Mouse (Mus musculus) common myeloid progenitor, adult 5-6 weeks (primary cell): Measurements from ENCODE around the gene Hist1h3e. TPM values are rescaled to one million over a fixed set of nuclear protein-coding genes. Genes with fewer than 3 reads are reported as not detected.
"Not testable (repeated sequence)": the region's sequence is repeated elsewhere in the genome, so short reads cannot be mapped to it uniquely, and the experiment has no call there.

ENCODE experiments used
- ATAC-seq: replicated peaks from 2 replicates; pipeline ENCODE4 v1.8.0; 2016; ENCODE audit warnings: low read depth, mild to moderate bottlenecking, moderate TSS enrichment, inconsistent platforms; ENCODE audit not compliant: poor library complexity, severe bottlenecking
- total RNA-seq: library from RNA; stranded (forward); fragments of 200-1000, 187-1606 nt; gene quantifications from 2 replicates; pipeline ENCODE4 v1.2.3, GENCODE M21; 2017

Gene Hist1h3e
- total RNA-seq, 1 experiment from 2014 or later, result 671 TPM

DNA sequence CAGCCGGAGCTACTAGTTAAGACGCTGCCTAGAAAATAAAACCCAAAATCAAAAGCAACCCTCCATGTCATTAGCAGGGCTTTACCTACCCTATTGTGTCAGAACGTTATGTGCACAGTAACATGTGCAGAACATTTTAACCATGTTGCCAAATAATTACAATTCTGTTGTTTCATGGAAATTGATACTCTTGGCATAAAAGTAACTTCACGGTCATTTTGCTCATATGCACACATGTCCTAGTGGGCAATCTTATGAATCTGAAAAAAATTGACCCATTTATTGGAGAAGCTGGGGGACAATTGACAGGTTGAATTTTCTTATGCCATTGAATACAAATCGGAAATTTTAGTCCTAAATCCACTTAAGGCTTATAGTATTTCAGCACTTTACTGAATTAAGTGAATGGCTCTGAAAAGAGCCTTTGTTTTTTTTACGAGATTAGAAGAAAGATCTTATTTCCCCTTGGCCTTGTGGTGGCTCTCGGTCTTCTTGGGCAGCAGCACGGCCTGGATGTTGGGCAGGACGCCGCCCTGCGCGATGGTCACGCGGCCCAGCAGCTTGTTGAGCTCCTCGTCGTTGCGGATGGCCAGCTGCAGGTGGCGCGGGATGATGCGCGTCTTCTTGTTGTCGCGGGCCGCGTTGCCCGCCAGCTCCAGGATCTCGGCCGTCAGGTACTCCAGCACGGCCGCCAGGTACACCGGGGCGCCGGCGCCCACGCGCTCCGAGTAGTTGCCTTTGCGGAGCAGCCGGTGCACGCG is 8.3 kb upstream of the Hist1h3e start:
- ATAC-seq, result not testable (repeated sequence)

DNA sequence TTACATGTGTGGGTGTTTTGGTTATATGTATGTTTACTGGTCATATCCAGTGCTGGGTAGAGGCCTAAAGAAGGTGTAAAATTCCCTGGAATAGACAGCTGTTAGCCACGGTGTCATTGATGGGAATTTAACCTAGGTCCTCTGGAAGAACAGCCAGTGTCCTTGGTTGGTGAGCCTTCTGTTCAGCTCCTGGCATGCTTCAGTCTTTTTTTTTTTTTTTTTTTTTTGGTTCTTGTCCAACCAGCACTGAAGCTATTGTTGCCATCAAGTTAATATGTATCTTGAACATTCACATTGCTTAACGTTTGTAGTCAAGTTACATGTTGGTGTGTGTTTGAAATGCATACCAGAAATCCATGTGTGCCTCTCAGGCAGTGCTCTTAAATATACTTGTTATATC is 2.3 kb upstream of the Hist1h3e start:
- no peak for ATAC-seq

- ATAC-seq, result peak; percentile 46
These were observed 712 bp upstream of the Hist1h3e start for GRCm38 (mm10) chr13:23562699-23563462.

- not testable (repeated sequence) for ATAC-seq
These were observed 662 bp downstream of the Hist1h3e start for GRCm38 (mm10) chr13:23561531-23561882.

DNA sequence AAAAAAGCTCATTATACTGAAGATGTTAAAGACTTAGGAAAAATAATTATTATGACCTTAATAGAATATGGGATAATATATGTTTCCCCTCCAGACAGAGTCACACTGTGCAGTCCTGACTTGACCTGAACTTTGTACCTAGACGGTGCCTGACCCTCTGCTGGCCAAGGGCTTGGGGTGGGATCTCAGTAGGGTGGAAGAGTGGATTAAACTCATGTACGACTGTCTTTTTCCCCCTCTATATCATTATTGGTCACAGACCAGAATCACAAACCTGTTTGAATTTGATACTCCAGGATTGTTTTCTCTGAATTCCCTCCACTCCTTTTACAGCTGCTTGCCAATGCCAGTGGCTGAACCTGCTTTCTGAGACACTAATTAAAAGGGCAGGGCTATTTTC is 1.5 kb downstream of the Hist1h3e start:
- ATAC-seq, result not testable (repeated sequence)

- no peak for ATAC-seq
These were observed 5.3 kb downstream of the Hist1h3e start for GRCm38 (mm10) chr13:23556906-23557305.

DNA sequence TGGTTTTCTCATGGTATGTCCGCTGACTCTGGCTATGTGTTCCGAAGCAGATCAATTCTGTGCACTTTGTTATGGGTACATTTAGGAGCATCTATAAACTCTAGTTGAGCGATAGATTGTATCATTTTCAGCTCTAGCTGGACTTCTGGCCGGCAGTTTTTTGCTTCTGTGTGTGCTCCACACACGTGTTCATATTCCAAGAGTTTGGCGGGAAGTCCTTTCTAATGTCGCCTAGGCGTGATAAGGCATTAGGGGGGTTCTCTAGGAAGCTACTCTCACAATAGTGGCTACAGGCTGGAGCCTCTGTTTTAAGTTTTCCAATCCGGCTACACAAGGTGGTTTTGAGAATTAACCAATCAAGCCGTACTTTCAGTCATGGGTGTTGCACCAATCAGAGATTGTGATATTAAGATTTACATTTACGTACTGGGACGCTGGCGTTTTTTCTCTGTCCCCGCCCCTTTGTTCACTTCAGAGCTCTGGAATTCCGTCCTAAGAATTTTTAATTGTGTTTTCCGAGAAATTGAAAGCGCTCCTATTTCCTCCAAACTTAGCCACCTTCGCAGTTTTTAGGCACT is 6.2 kb downstream of the Hist1h3e start:
- peak; percentile 49 for ATAC-seq

DNA sequence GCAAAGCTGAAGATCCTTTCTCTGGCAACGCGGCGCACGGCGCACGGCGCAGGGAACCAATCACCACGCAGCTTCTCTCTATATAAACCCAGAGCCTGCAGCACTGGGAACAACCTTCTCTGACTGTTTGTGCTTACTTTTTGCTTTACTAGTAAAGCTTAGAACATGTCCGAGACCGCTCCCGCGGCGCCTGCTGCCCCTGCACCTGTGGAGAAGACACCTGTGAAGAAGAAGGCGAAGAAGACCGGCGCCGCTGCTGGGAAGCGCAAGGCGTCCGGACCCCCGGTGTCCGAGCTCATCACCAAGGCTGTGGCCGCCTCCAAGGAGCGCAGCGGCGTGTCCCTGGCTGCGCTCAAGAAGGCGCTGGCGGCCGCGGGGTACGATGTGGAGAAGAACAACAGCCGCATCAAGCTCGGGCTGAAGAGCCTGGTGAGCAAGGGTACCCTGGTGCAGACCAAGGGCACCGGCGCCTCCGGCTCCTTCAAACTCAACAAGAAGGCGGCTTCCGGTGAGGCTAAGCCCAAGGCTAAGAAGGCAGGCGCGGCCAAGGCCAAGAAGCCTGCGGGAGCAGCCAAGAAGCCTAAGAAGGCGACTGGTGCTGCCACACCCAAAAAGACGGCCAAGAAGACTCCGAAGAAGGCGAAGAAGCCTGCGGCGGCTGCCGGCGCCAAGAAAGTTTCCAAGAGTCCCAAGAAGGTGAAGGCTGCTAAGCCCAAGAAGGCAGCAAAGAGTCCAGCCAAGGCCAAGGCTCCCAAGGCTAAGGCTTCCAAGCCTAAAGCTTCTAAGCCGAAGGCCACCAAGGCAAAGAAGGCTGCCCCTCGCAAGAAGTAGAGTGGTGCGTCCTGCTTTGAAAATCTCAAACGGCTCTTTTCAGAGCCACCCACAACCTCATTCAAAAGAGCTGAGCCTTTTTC is 7.0 kb downstream of the Hist1h3e start:
- ATAC-seq, result peak; percentile 57

GRCm38 (mm10) chr13:23554393-23554792 is 7.8 kb downstream of the Hist1h3e start:
- ATAC-seq, result no peak

GRCm38 (mm10) chr13:23552962-23553361 is 9.2 kb downstream of the Hist1h3e start, which contains the start of gene Hist1h1d:
TSS of gene Hist1h1d (plus strand) at chr13:23553262.
- ATAC-seq, result no peak

GRCm38 (mm10) chr13:23551931-23552914 is 9.9 kb downstream of the Hist1h3e start:
- ATAC-seq, result no peak

DNA sequence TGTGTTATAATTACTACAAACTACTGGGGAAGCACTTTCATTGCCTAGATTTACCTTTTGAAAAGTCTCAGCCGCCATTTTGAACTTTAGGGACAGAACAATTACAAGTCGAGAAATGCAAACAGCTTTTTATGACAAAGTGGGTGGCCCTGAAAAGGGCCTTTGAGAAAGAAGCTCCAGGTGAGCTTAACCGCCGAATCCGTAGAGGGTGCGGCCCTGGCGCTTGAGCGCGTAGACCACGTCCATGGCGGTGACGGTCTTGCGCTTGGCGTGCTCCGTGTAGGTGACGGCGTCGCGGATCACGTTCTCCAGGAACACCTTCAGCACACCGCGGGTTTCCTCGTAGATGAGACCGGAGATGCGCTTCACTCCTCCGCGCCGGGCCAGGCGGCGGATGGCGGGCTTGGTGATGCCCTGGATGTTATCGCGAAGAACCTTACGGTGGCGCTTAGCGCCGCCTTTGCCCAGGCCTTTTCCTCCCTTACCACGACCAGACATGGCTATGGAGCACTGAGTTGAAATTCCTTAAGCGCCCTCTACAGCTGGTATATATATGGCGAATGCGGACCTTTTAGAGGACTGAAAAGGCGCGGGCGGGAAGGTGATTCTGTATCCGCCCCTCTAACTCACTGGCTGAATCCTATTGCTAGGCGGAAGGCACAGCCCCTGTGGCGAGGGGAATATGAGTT is 10.9 kb downstream of the Hist1h3e start, which contains the start of gene Hist1h4f:
Hist1h4f (minus strand) TSS at position 503 of the 689 bp plus-strand sequence.
- peak; percentile 60 for ATAC-seq

DNA sequence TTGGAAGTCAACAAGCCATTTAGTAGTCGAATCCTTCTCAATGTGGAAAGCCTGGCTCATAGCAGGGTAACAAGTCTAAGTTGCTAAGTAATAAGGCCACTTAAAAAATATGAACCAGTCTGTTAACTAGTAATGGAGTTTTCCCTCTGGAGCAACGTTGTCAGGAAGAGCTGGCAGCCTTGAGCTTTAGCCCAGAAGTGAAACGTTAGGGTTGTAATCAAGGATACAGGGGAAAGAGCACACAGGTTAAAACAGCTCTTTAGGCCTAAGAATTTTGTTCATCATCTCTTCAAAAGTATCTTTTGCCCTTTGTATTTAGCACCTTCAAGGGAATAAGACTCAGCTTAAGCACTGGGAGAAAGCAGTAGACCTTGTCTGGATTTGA is 11.4 kb downstream of the Hist1h3e start:
- ATAC-seq, result no peak

GRCm38 (mm10) chr13:23546694-23547093 is 15.5 kb downstream of the Hist1h3e start:
- ATAC-seq, result no peak

GRCm38 (mm10) chr13:23544787-23545120 is 17.4 kb downstream of the Hist1h3e start:
- peak; percentile 33 for ATAC-seq

GRCm38 (mm10) chr13:23543965-23544786 is 18.0 kb downstream of the Hist1h3e start, which contains the start of gene Hist1h3f:
TSS of gene Hist1h3f (plus strand) at chr13:23544052.
- peak; percentile 81 for ATAC-seq

DNA sequence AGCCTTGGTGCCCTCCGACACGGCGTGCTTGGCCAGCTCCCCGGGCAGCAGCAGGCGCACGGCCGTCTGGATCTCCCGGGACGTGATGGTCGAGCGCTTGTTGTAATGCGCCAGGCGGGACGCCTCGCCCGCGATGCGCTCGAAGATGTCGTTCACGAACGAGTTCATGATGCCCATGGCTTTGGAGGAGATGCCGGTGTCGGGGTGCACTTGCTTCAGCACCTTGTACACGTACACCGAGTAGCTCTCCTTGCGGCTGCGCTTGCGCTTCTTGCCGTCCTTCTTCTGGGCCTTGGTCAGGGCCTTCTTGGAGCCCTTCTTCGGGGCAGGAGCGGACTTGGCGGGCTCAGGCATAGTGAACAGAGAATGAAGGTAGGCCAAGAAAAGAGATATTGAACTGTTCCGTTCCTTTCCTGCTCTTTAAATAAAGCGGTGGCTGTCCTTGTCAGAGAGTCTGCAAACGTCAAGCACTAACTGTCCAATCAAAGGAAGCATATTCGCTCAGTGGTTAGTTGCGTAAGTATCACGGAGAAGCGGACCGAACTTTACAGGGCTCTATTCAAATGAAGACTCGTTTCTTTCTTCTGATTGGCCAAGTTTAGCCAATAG is 19.1 kb downstream of the Hist1h3e start, which contains the start of gene Hist1h2bh:
Hist1h2bh (minus strand) TSS at position 394 of the 609 bp plus-strand sequence.
- peak; percentile 84 for ATAC-seq
